Mouse (Mus musculus): ENCODE results near the gene G6pc. TPM values are rescaled to one million over a fixed set of nuclear protein-coding genes. Genes with fewer than 3 reads are reported as not detected.

Gene G6pc
- polyA plus RNA-seq, 1 experiment from 2014 or later, result not detected

Small RNAs within 50 kb of the gene (microRNA-seq; reads per million reads assigned to microRNA genes)
- gene Gm25593, result not detected
- 0.59 reads per million for gene Mir6929

Other genes starting within 250 kb of the G6pc start
- 7.2 and 8.0 TPM in 2 replicates for gene Retreg3, start 247.7 kb upstream of the G6pc start, polyA plus RNA-seq (2014; fragmentation: Nextera tagmentation; extraction: Ambion mirVana)
- gene Tubg1, start 247.6 kb upstream of the G6pc start, polyA plus RNA-seq (2014; fragmentation: Nextera tagmentation; extraction: Ambion mirVana), result 71.2 and 73.8 TPM in 2 replicates
- gene Tubg2, start 211.7 kb upstream of the G6pc start, polyA plus RNA-seq (2014; fragmentation: Nextera tagmentation; extraction: Ambion mirVana), result 5.8 and 7.4 TPM in 2 replicates
- 1.2 and 1.4 TPM in 2 replicates for gene Cntnap1, start 197.0 kb upstream of the G6pc start, polyA plus RNA-seq (2014; fragmentation: Nextera tagmentation; extraction: Ambion mirVana)
- gene Plekhh3, start 196.2 kb upstream of the G6pc start, polyA plus RNA-seq (2014; fragmentation: Nextera tagmentation; extraction: Ambion mirVana), result 12.8 and 13.8 TPM in 2 replicates
- gene Ccr10, start 192.1 kb upstream of the G6pc start, polyA plus RNA-seq (2014; fragmentation: Nextera tagmentation; extraction: Ambion mirVana), result 0.23 TPM in 1 of 2 replicates, not detected in the other
- 20.2 and 21.8 TPM in 2 replicates for gene Ezh1, start 141.1 kb upstream of the G6pc start, polyA plus RNA-seq (2014; fragmentation: Nextera tagmentation; extraction: Ambion mirVana)
- gene Ramp2, start 121.5 kb upstream of the G6pc start, polyA plus RNA-seq (2014; fragmentation: Nextera tagmentation; extraction: Ambion mirVana), result 113 and 122 TPM in 2 replicates
- gene Vps25, start 113.9 kb upstream of the G6pc start, polyA plus RNA-seq (2014; fragmentation: Nextera tagmentation; extraction: Ambion mirVana), result 143 and 150 TPM in 2 replicates
- gene Wnk4, start 107.0 kb upstream of the G6pc start, polyA plus RNA-seq (2014; fragmentation: Nextera tagmentation; extraction: Ambion mirVana), result 12.6 and 14.4 TPM in 2 replicates
- 1.1 TPM in 2 replicates for gene Cntd1, start 88.5 kb upstream of the G6pc start, polyA plus RNA-seq (2014; fragmentation: Nextera tagmentation; extraction: Ambion mirVana)
- gene Coa3, start 88.4 kb upstream of the G6pc start, polyA plus RNA-seq (2014; fragmentation: Nextera tagmentation; extraction: Ambion mirVana), result 260 and 265 TPM in 2 replicates
- gene Becn1, start 65.3 kb upstream of the G6pc start, polyA plus RNA-seq (2014; fragmentation: Nextera tagmentation; extraction: Ambion mirVana), result 141 and 155 TPM in 2 replicates
- gene Psme3, start 51.3 kb upstream of the G6pc start, polyA plus RNA-seq (2014; fragmentation: Nextera tagmentation; extraction: Ambion mirVana), result 112 and 118 TPM in 2 replicates
- 1.4 and 1.8 TPM in 2 replicates for gene Aoc2, start 42.5 kb upstream of the G6pc start, polyA plus RNA-seq (2014; fragmentation: Nextera tagmentation; extraction: Ambion mirVana)
- 1.9 and 2.3 TPM in 2 replicates for gene Aoc3, start 37.0 kb upstream of the G6pc start, polyA plus RNA-seq (2014; fragmentation: Nextera tagmentation; extraction: Ambion mirVana)
- gene Aarsd1, start 50.1 kb downstream of the G6pc start, polyA plus RNA-seq (2014; fragmentation: Nextera tagmentation; extraction: Ambion mirVana), result 78.9 and 80.2 TPM in 2 replicates
- 8.6 and 9.6 TPM in 2 replicates for gene Gm27029, start 57.2 kb downstream of the G6pc start, polyA plus RNA-seq (2014; fragmentation: Nextera tagmentation; extraction: Ambion mirVana)
- 13.5 and 14.5 TPM in 2 replicates for gene Rundc1, start 57.5 kb downstream of the G6pc start, polyA plus RNA-seq (2014; fragmentation: Nextera tagmentation; extraction: Ambion mirVana)
- 16.3 and 17.9 TPM in 2 replicates for gene Ptges3l, start 57.8 kb downstream of the G6pc start, polyA plus RNA-seq (2014; fragmentation: Nextera tagmentation; extraction: Ambion mirVana)
- gene Rpl27, start 74.7 kb downstream of the G6pc start, polyA plus RNA-seq (2014; fragmentation: Nextera tagmentation; extraction: Ambion mirVana), result 412 and 439 TPM in 2 replicates
- gene Ifi35, start 80.8 kb downstream of the G6pc start, polyA plus RNA-seq (2014; fragmentation: Nextera tagmentation; extraction: Ambion mirVana), result 16.9 and 18.3 TPM in 2 replicates
- gene Rnd2, start 97.4 kb downstream of the G6pc start, polyA plus RNA-seq (2014; fragmentation: Nextera tagmentation; extraction: Ambion mirVana), result 15.9 and 16.7 TPM in 2 replicates
- gene Vat1, start 98.7 kb downstream of the G6pc start, polyA plus RNA-seq (2014; fragmentation: Nextera tagmentation; extraction: Ambion mirVana), result 50.7 and 60.0 TPM in 2 replicates
- 13.3 and 17.1 TPM in 2 replicates for gene Brca1, start 184.4 kb downstream of the G6pc start, polyA plus RNA-seq (2014; fragmentation: Nextera tagmentation; extraction: Ambion mirVana)
- gene Nbr1, start 184.6 kb downstream of the G6pc start, polyA plus RNA-seq (2014; fragmentation: Nextera tagmentation; extraction: Ambion mirVana), result 50.9 and 60.9 TPM in 2 replicates
- gene Tmem106a, start 214.7 kb downstream of the G6pc start, polyA plus RNA-seq (2014; fragmentation: Nextera tagmentation; extraction: Ambion mirVana), result 7.6 and 8.9 TPM in 2 replicates
- not detected in 2 replicates for gene Gm11634, start 231.7 kb downstream of the G6pc start, polyA plus RNA-seq (2014; fragmentation: Nextera tagmentation; extraction: Ambion mirVana)